Mouse (Mus musculus): Measurements from ENCODE around the gene Adap1.
"Not testable (repeated sequence)": the region's sequence is repeated elsewhere in the genome, so short reads cannot be mapped to it uniquely, and the experiment has no call there.

Gene Adap1

DNA sequence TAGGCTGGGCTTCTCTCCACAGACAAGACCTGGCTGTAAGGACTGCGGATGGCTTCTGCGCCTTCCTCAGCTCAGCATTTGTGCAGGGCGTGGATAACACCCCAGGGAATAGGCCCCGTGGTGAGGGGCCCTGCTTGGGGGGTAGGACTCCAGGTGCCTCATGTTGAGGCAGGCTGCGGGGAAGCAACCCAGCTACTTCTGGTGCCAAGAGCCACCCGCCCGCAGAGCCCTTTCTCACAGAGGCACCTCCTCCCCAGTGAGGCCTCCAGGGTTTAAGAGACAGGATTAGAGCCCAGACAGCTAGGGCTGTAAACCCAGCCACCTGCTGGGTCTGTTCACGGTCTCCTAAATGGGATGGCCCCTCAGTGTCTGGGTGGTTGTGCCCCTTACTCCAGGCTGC is 26.2 kb upstream of the Adap1 start:
- no peak for DNase-seq (ENCODE audit: low read depth, low spot score)

DNA sequence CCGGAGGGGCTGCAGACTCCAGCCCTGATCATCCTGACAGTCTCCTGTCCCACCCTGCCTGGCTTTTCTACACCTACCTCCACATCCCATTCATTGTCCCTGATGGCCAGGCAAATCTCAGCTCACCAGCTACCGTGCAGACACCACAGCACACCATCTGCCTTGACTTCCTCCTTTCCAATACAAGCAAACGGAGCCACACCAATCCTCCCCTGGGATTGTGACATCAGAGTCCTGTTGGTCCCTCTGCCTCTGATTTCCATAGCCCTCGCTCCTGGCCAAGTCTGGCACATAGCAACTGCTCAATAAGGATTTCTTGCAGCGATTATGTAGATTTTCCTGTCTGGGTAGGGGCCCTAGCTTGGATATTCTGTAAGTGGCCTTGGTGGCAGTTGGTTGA is 25.7 kb upstream of the Adap1 start, which contains the start of gene Cox19:
Cox19 (minus strand) TSS at position 285 of the 400 bp plus-strand sequence.
- DNase-seq (ENCODE audit: low read depth, low spot score), result no peak

DNA sequence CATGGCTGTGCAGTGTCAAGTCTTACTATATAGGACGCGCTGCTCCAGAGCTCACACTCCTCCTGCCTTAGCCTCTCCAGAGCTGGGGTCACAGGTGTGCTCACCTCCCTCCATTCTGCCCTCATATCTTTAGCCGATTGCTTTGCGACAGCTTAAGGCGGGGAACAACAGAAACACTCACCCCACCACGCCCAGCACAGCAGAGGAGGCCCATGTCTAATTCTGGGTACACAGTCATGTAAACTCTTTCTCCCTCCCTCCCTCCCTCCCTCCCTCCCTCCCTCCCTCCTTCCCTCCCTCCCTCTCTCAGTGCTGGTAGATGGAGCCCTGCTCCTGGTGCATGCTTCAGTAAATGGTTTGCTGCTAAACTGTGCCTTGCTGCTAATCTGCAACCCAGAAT is 24.3 kb upstream of the Adap1 start:
- DNase-seq (ENCODE audit: low read depth, low spot score), result no peak

DNA sequence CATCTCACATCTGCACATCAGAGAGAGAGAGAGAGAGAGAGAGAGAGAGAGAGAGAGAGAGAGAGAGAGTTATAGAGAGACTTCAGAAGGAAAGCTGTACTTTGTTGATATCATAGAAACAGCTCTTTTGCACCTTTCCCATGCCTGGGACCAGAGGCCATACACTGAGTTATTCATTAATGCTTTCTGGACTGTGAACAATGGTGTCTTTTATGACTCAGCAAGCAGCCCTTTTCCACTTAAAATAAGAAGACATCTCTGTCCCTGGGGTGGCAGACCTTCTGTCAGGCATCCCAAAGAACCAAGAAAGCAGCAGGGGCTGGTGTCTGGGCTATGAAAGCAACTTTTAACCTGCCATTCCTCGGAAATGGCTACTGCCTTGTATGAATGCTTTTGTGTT is 21.8 kb upstream of the Adap1 start:
- no peak for DNase-seq (ENCODE audit: low read depth, low spot score)

DNA sequence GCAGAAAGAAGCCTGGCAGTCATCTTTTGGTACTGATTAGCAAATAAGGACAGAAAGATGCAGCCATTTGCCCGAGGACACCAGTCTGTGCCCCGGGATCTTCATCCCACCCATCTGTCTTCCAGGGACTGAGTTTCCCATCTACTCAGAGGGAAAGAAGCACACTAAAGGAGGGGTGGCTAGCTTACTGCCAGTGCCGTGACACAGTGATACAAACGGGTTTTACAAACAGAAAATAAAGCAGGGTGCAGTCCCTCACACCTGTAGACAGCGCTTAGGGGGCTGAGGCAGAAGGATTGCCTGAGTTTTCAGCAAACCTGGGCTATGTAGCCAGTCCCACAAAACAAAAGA is 19.9 kb upstream of the Adap1 start:
- no peak for DNase-seq (ENCODE audit: low read depth, low spot score)

DNA sequence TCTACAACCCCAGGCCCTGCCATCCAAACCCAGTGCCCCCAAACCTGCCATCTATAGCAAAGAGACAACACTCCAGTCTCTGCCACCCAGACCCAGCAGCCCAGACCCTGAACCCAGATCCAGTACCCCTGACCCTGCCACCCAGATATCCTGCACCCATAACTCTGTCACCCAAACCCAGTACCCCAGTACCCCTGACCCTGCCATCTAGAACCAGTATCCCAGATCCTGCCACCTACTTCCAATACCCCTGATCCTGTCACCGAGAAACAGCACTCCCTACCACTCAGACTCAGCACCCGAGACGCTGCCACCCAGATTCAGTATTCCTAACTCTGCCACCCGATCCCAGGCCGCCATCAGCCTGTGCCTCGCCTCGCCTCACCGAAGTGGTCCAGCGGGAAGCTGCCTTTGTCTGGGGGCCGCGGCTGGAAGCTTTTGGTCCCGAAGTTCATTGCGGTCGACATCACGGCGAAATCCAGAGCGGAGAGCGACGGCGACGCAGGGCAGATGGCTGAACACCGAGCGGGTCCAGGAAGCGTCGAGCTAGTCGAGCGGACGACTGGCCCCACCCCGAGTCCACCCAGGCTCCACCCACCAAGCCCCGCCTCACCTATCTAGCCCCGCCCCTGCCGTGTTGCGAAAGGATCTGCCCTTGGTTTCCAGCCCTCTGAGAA is 19.4 kb upstream of the Adap1 start:
- DNase-seq (ENCODE audit: low read depth, low spot score), result peak; percentile 95

DNA sequence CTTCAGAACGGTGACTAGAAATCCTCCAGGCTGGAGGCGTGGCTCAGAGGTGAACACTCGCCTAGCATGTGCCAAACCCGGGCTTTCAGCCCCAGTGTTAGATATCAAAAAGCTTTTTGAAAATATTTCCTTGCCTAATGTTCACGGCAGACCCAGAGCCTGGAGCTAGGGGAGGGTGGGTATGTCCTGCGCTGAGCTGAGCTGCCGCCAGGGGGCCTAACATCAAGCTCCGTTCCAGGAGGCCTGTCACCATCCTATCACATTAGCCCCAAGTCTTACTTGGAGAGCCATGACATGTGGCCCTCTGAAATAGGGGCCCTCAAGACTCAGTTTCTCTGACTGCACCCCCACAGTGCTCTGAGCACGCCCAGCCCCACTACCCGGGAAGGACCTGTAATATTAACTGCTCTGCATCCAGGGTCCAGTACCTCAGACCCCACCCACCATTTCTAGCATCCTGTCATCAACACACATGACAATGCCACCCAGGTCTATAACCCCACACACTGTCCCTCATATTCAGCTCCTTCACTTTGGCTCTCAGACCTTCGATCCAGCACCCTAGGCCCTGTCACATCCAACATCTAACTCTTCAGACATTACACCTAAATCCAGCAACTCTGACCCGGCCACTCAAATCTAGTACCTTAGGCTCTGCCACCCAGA is 18.7 kb upstream of the Adap1 start:
- DNase-seq (ENCODE audit: low read depth, low spot score), result peak; percentile 91

DNA sequence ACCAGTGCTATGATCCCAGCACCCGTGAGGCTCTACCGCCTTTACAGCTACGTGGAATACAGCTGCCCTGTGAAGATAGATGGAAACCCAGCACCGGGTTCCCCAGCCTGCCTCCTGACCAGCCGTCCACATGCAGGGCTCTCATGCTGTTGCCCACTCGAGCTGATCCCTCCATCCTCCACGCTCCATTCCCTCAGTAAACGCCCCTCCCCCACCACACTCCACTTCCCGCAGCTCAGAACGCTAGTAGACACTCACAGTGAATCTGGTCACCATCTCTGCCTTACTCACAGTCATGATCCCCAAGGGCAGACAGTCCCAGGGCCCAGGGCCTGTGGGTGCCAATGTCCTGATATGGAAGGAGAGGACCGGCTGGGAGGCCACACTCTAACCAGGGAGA is 13.5 kb upstream of the Adap1 start:
- no peak for DNase-seq (ENCODE audit: low read depth, low spot score)

DNA sequence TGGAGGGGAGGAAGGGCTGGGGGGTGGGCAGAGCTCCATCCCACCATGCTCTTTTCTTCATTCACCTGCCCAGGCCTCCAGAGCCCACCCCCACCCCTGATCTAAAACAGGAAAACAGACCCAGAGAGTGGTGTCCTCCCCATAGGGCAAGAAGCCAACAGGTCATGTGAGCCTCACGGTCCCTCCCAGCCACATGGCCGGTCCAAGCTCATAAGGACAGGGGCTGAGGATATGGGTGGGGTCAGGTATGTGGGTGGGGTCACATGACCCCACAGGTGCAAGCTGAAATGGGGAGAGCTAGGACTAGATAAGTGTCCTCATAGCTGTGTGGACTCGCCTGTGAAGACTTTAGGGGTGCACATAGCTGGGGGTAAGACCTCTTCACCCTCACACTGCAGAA is 13.0 kb upstream of the Adap1 start:
- no peak for DNase-seq (ENCODE audit: low read depth, low spot score)

DNA sequence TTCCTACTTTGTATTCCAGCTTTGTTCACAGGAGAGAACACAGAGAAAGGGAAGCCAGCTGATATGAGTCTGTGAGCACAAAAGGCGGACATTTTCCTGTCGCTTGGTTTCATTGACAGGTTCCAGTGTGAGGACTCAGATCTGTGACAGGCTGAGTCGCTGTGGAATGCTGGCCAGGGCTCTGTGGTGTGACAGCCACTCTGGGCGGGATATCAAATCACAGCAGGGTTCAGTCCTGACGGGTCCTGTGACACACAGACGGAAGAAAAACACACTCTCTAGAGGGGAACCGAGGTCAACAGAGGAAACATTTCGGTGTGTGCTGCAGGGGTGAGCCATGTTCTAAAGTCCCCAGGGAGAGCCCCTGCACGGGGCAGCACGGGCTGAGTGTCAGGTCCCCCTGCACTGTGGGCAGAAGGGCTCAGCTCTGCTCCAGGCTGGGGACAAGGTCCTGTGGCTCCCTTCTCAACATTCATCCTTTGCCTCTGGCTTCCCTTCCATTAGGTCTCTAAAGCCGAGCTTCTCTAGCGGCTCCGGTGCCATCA is 12.5 kb upstream of the Adap1 start:
- no peak for DNase-seq (ENCODE audit: low read depth, low spot score)

DNA sequence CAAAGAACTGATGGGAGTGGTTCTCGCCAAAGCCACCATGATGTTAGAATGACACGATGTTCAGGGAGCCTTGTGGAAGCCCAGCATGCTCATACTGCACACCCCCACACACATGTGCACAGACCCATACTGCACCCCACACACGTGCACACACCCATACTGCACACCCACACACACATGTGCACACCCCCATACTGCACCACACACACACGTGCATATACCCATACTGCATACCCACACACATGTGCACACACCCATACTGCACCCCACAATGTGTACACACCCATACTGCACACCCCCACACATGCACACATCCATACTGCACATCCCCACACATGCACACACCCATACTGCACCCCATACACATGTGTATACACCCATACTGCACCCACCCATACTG is 10.2 kb upstream of the Adap1 start:
- DNase-seq (ENCODE audit: low read depth, low spot score), result no peak

DNA sequence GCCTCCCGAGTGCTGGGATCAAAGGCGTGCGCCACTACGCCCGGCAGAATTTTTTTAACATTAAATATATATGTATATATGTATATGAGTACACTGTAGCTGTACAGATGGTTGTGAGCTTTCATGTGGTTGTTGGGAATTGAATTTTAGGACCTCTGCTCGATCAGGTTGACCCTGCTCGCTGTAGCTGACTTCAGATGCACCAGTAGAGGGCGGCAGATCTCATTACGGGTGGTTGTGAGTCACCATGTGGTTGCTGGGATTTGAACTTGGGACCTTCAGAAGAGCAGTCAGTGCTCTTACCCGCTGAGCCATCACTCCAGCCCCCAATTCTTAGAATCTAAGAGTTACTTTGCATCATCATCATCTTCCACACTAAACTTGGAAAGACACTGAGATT is 9.0 kb upstream of the Adap1 start:
- not testable (repeated sequence) for DNase-seq (ENCODE audit: low read depth, low spot score)

DNA sequence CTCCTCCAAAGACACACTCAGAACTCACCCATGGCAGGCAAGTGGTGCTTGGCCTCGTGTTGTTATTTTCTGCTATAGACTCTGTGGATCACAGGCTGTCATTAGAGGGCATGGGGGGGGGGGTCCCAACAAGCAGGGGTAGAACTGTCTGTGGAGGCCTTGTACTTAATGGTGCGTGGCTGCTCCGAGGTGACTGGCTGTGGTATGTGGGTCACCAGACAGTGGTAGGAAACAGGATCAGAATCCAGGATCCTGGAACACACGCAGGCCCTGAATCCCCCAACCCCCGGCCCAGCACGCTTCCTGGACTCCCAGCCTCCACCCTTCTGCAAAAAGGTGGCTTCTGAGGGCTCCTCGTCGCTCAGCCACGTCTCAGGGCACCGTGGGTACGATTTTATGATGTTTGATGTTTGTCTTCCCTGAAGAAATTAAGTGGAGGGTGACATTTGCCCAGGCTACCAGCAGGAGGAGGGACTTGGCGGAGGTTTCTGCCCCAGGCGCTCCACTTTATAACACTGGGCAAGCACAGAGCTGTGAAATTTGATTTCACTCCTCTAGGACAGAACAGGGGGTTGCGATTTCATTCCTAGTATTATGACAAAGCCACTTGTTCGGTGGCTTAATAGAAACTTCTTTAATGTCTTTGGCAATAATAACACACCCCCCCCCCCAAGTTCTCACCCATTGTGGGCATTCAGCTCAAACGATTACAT is 8.0 kb upstream of the Adap1 start:
- no peak for DNase-seq (ENCODE audit: low read depth, low spot score)

DNA sequence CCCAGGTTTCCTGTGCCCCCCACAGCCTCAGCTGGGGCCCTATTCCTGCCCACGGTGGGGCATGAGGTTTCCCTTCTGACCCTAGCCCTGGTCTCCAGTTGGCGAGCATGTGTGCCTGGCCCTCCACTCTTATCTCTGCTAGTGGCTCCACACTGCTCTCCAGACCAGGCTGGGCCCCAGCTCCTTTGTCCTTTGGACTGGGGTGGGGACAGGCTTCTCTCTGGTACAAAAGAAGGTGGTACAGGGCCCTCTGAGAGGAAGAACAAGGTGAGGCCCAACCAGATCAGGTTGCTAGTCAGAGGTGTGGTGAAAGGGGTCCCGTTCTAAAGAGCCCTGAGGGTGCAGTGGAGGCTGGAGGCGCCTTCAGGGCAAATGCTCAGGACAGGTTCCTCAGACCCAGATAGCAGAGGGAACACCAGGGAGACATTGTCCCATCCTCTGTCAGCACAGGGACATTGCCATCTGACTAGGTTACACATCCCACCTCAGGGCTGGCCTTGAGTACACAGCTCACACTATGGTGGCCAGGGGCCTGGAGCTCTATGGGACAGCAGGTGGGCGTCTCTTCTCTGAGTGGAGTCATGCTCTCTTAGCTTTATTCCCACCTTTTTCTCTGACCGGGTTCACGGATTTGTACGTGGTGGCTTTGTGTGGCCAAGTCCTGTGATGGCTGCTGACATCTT is 7.3 kb upstream of the Adap1 start:
- DNase-seq (ENCODE audit: low read depth, low spot score), result no peak

DNA sequence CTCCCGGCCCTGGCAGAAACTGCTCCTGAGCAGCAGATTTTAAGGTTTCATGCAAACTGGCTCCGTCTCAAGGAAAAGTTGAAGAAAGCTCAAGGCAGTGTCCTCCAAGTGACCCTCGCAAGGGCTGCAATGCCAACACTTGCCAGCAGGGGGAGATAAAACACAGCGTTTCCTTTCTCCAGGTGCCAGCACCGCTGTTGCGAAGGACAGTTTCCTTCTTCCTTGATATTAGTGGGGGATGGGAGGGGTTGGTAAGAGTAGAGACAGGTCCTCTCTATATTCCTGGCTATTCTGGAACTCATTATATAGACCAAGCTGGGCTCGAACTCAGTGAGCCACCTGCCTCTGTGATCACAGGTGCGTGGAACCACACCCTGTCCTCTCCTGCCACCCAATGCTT is 6.3 kb upstream of the Adap1 start:
- DNase-seq (ENCODE audit: low read depth, low spot score), result peak; percentile 79

DNA sequence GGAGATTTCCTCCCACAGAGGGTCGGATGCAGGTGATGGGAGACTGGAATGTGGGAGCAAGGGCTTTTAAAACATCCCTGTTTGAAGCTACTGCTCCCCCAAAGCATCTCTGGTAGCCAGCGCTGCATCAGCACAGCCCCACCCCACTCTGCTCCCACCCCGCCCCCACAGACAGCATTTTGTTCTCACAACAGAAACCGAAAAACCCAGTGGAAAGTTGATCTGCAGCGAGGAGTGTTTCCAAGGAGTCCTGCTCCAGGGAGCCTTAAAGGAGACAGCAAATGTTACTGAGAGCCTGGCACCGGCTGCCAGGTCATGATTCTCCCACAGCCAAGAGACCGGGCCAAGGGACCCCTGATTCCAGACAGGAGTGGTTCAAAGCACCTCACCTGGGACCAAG is 5.3 kb upstream of the Adap1 start:
- DNase-seq (ENCODE audit: low read depth, low spot score), result no peak

DNA sequence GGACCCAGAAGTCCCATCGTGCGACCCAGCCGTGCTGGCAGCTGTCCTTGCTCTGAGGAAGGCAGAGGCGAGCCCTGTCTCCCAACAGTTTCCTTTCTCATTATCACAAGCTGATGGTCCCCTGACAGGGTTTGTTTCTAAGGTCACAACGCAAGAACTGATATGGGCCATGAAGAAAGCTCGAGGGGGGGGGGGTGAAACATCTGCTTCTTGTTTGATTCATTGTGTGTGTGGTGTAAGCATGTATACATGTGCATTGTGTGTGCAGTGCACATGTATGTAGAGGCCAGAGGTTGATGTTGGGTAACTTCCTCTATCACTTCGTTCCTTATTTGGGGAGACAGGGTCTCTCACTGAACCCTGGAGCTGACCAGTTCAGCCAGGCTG is 2.2 kb upstream of the Adap1 start:
- no peak for DNase-seq (ENCODE audit: low read depth, low spot score)

DNA sequence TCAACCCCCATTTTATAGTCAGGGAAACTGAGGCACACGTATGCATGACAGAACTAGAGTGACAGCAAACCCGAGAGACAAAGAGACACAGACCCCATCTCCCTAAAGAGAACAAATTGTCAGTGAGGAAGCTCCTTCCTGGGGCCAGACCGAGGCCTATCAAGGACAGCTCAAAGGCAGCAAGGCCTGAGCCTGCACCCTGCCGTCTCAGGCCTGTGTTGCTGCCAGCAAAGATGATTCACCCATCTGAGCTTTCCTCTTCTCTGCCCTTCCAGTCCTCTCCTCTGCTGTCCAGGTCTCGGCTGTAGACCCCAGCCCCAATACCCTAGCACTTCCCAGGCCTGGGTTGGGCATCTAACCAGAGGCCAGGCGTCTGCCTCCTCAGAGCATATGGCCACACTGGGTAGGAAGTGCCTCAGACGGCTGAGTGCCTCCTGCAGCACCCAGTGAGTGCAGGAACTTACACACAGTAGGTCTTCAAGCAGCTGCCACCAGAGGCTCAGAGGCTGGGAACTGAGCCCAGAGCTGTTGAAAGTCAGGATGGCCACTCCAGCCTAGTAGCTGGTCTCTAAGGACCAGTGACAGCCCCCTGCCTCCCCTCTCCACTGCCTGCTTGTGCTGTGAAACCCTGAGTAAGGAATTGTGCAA is 1.7 kb upstream of the Adap1 start:
- DNase-seq (ENCODE audit: low read depth, low spot score), result no peak

DNA sequence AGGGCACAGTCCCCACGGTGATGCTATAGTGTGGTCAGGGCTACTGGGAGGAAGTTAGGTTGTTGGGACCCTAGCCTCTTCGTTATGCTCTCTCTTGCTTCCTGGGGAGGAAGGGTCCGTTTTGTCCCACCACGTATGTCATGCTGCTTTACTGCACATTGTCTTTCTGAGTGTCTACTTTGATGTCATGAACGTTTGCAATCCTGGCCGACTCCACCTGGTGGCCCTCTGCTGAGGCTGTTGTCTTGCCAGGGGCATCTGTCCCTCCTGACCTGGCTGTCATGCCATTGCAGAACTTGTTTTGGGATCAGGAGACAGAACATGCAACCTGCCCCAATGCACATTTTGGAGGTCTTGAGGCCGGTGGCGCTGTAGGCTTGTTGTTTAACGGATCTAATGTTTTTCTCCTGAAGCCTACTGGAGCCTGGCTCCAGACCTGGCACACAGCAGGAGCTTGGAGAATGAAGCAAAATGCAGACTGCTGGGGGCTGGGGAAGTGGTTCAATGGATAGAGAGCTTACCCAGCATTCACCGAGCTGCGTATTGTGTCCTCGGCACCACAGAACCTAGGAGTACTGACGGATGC is 782 bp upstream of the Adap1 start:
- peak; percentile 52 for DNase-seq (ENCODE audit: low read depth, low spot score)

DNA sequence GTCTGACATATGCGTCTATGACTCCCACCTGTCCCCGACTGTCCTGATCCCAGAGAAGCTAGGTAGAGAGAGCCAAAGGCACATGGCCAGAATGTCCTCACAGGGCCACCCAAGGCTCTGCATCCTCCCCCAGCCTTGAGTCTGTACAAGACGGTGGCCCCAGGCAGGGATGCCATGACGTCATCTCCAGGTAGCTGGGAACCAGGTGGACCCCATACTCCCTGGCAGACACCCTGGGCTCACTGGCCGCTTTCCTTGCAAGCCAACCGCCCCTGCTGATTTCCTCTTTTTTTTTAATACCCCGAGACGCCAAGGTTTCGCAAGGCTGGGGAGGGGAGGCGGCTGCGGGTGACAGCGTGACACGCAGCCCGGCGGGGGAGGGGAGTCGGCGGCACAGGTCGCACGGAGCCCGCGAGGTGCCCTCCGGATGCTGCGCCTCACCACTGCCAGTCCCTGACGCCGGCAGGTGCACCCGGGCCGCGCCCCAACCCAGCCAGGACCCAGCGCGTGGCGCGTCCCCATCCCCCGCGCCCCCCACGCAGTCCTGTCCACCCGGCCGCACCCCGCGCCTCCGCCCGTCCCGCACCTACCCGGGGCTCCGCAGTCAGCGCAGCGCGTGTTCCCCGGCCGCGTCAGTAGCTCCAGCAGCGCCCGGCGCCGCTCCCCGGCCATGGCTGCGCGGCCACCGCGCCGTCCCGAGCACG is 579 bp downstream of the Adap1 start:
- DNase-seq (ENCODE audit: low read depth, low spot score), result peak; percentile 76

DNA sequence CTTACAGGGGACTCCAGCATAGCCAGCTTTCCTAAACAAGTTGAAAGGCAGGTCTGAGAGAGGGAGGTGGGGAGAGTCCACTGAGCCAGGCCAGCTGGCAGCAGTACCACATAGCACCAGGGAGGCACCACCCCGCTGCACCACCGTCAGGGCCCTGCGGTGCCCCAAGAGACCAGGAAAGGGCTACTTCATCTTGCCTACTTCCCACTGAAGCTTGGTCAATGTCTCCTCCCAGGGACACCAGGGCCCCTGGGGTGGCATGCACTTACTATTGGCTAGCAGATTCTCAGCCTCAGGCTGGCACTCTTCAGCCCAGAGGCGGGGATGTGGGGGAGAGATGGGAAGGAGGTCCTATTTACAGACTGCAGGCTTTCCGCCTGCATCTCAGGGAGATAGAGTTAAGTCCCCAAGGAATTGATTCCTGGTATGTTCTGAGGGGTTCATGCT is 1.4 kb downstream of the Adap1 start:
- DNase-seq (ENCODE audit: low read depth, low spot score), result no peak
